Mouse (Mus musculus) liver, embryonic 15.5 days (tissue): Measurements from ENCODE around the gene Olfr819. TPM values are rescaled to one million over a fixed set of nuclear protein-coding genes. Genes with fewer than 3 reads are reported as not detected.
"Not testable (repeated sequence)": the region's sequence is repeated elsewhere in the genome, so short reads cannot be mapped to it uniquely, and the experiment has no call there.

Experiments
- ATAC-seq: fragments of 200-750 bp; cut with Nextera tagmentation; 2 replicates; pipeline ENCODE4 v1.8.0; 2017; ENCODE audit warnings: moderate number of reproducible peaks, mild to moderate bottlenecking, moderate library complexity; ENCODE audit not compliant: insufficient read depth
- H3K27ac ChIP-seq: fragments of 300-500 bp; sonication (generic); replicated peaks from 2 replicates; pipeline ENCODE4 v1.5.1; 2015; ENCODE audit warnings: mild to moderate bottlenecking, inconsistent platforms
- H3K27me3 ChIP-seq: fragments of 300-500 bp; sonication (generic); 2 replicates; pipeline ENCODE4 v1.6.1; 2015; ENCODE audit warnings: mild to moderate bottlenecking, inconsistent platforms
- H3K36me3 ChIP-seq: fragments of 300-500 bp; sonication (generic); replicated peaks from 2 replicates; pipeline ENCODE4 v1.6.1; 2015; ENCODE audit warnings: moderate library complexity, mild to moderate bottlenecking, inconsistent platforms
- H3K4me1 ChIP-seq: fragments of 300-500 bp; sonication (generic); replicated peaks from 2 replicates; pipeline ENCODE4 v1.6.1; 2015; ENCODE audit warnings: inconsistent platforms
- H3K4me2 ChIP-seq: fragments of 300-500 bp; sonication (generic); 2 replicates; pipeline ENCODE4 v1.6.1; 2015; ENCODE audit warnings: moderate library complexity, mild to moderate bottlenecking, inconsistent platforms
- H3K4me3 ChIP-seq: fragments of 300-500 bp; sonication (generic); replicated peaks from 2 replicates; pipeline ENCODE4 v1.5.1; 2015; ENCODE audit warnings: mild to moderate bottlenecking, inconsistent platforms
- H3K9ac ChIP-seq: fragments of 300-500 bp; sonication (generic); 2 replicates; pipeline ENCODE4 v1.6.1; 2015; ENCODE audit warnings: moderate library complexity, mild to moderate bottlenecking, inconsistent platforms
- H3K9me3 ChIP-seq: fragments of 300-500 bp; sonication (generic); replicated peaks from 2 replicates; pipeline ENCODE4 v1.6.1; 2016; ENCODE audit warnings: inconsistent platforms
- WGBS: fragments of 180-500 bp; shearing (Covaris S2); methylation state at CpG from one replicate; pipeline ENCODE4 v1.1.7; 2015; ENCODE audit warnings: mixed read lengths; ENCODE audit not compliant: insufficient replicate concordance; 5-methylcytosine and 5-hydroxymethylcytosine counted together
- polyA plus RNA-seq: library from polyadenylated mRNA; unstranded; fragments of >200 nt; fragmentation: Nextera tagmentation; extraction: Ambion mirVana; gene quantifications from 2 replicates; pipeline ENCODE4 v1.2.1, GENCODE M21; 2015

The Olfr819 gene
- polyA plus RNA-seq, result not detected in 2 replicates

DNA sequence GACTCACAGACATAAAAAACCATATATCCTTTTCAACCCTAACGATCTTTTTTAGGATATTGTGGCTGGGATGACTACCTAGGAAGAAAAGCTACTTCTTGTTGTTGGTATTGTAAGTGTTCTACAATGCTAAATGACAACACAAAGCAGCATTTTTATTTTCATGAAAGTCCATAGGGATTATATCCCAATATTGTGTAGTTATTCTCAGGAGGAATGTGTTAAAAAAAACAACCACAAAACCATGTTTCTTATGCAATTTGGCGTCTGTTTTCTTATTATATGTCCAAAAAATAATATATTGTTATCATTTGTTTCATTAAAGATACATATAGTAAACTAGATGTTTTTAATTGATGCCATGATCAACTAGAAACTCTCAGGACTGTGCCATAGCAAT lies at the start of gene Olfr819:
TSS of gene Olfr819 (minus strand) at position 101 of the 400 bp plus-strand sequence.
- not testable (repeated sequence) for H3K4me1 ChIP-seq, ATAC-seq, H3K27ac ChIP-seq, H3K36me3 ChIP-seq, H3K4me2 ChIP-seq, H3K9me3 ChIP-seq, H3K9ac ChIP-seq, H3K27me3 ChIP-seq, H3K4me3 ChIP-seq
- 50% methylated on average over 2 of the region's 2 CpGs for WGBS

- Histone ChIP-seq H3K4me1 (no peaks in the 10 kb centered on the region), H3K27me3 (no peaks in the 10 kb centered on the region), H3K36me3 (no peaks in the 10 kb centered on the region), H3K27ac (no peak within 1 kb of the TSS), H3K9me3 (no peaks in the 10 kb centered on the region), H3K9ac (no peak within 1 kb of the TSS), H3K4me3 (no peak within 1 kb of the TSS), H3K4me2 (no peak within 1 kb of the TSS)
- ATAC-seq, result no peak
Measured at GRCm38 (mm10) chr10:130012321-130012720, 45.3 kb upstream of the Olfr819 start, which contains the start of gene Olfr820. TSS of gene Olfr820 (plus strand) at chr10:130012621.

DNA sequence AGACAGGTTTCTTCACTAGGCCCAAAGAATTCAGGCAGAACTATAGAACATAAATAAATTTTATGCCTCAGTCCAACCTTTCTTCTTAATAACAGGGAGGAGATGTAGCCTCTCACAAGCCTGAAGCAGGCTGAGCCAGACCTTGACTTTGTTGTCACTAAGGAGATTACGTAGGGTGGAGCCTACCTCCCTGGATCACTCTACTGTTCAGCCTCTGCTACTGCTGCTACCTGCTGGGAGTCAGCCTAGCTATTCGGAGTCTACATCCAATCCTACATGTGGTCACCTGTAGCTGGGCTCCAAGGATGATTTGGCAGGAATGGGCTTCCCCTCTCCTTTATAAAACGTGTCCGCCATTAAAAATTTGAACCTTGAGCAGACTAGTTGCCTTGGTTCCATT lies 38.3 kb upstream of the Olfr819 start:
- WGBS, result 71% methylated on average over 4 of the region's 4 CpGs
- H3K9me3 ChIP-seq, H3K27me3 ChIP-seq, H3K4me3 ChIP-seq, H3K4me2 ChIP-seq, H3K27ac ChIP-seq, H3K9ac ChIP-seq, ATAC-seq, H3K36me3 ChIP-seq, H3K4me1 ChIP-seq: not testable (repeated sequence)

- H3K36me3 ChIP-seq, H3K4me2 ChIP-seq, ATAC-seq, H3K4me1 ChIP-seq, H3K4me3 ChIP-seq, H3K27ac ChIP-seq, H3K27me3 ChIP-seq, H3K9ac ChIP-seq, H3K9me3 ChIP-seq: not testable (repeated sequence)
- 60% methylated on average over 4 of the region's 4 CpGs for WGBS
Measured at GRCm38 (mm10) chr10:130004104-130004503, 37.0 kb upstream of the Olfr819 start.

- H3K9ac ChIP-seq, H3K36me3 ChIP-seq, ATAC-seq, H3K27ac ChIP-seq, H3K4me3 ChIP-seq, H3K9me3 ChIP-seq, H3K4me2 ChIP-seq, H3K27me3 ChIP-seq, H3K4me1 ChIP-seq: not testable (repeated sequence)
- whole genome bisulfite sequencing, result no CpG with 5 or more reads among the region's 1 CpGs
Measured at GRCm38 (mm10) chr10:129984962-129985361, 17.9 kb upstream of the Olfr819 start, which contains the start of gene Gm10310. TSS of gene Gm10310 (minus strand) at chr10:129985062.

- not testable (repeated sequence) for H3K27ac ChIP-seq, H3K9me3 ChIP-seq, H3K36me3 ChIP-seq, H3K4me1 ChIP-seq, H3K9ac ChIP-seq, H3K4me3 ChIP-seq, H3K27me3 ChIP-seq, H3K4me2 ChIP-seq, ATAC-seq
- no CpG with 5 or more reads among the region's 3 CpGs for WGBS
Measured at GRCm38 (mm10) chr10:129981867-129982266, 14.8 kb upstream of the Olfr819 start.

- not testable (repeated sequence) for H3K9ac ChIP-seq, H3K9me3 ChIP-seq, H3K36me3 ChIP-seq, H3K4me3 ChIP-seq, H3K4me1 ChIP-seq, H3K27ac ChIP-seq, ATAC-seq, H3K4me2 ChIP-seq, H3K27me3 ChIP-seq
- no CpG with 5 or more reads among the region's 2 CpGs for WGBS
Measured at GRCm38 (mm10) chr10:129976040-129976439, 9.0 kb upstream of the Olfr819 start, which contains the start of gene Olfr247. TSS of gene Olfr247 (minus strand) at chr10:129976140.

- not testable (repeated sequence) for H3K4me2 ChIP-seq, H3K27me3 ChIP-seq, H3K9ac ChIP-seq, H3K36me3 ChIP-seq, H3K4me3 ChIP-seq, H3K4me1 ChIP-seq, ATAC-seq, H3K27ac ChIP-seq, H3K9me3 ChIP-seq
- WGBS, result no CpG with 5 or more reads among the region's 3 CpGs
Measured at GRCm38 (mm10) chr10:129972994-129973393, 5.9 kb upstream of the Olfr819 start.

- not testable (repeated sequence) for H3K27me3 ChIP-seq, H3K36me3 ChIP-seq, H3K4me1 ChIP-seq, H3K4me3 ChIP-seq, H3K4me2 ChIP-seq, ATAC-seq, H3K9ac ChIP-seq, H3K27ac ChIP-seq, H3K9me3 ChIP-seq
- WGBS, result 78% methylated on average over 2 of the region's 3 CpGs
Measured at GRCm38 (mm10) chr10:129966232-129966631, 834 bp downstream of the Olfr819 start.

- Histone ChIP-seq H3K9ac (no peak within 1 kb of the TSS), H3K4me2 (no peak within 1 kb of the TSS), H3K4me1 (no peaks in the 10 kb centered on the region), H3K27me3 (no peaks in the 10 kb centered on the region), H3K36me3 (no peaks in the 10 kb centered on the region), H3K4me3 (no peak within 1 kb of the TSS), H3K27ac (no peak within 1 kb of the TSS), H3K9me3 (no peaks in the 10 kb centered on the region)
- no peak for ATAC-seq
- WGBS, result 68% methylated on average over 2 of the region's 2 CpGs
Measured at GRCm38 (mm10) chr10:129949000-129949399, 18.1 kb downstream of the Olfr819 start, which contains the start of gene Olfr818. TSS of gene Olfr818 (minus strand) at chr10:129949100.

DNA sequence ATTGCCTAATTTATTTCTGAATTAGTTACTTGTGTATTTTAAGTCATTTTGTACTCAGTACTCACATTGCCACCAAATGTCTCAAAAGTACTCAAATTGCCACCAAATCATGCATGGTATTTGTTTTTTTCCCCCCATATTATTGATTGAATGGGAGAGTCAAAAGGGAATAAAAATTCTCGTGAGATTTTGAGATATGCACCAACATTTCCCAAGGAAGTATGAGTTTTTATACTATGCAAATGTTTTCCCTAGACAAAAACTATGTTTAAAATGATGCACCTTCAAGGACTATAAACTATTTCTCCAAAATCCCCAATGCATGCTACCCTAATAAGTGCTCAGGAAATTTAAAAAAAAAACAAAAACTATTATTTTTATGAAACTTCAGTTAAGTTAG lies 51.6 kb downstream of the Olfr819 start, which contains the start of gene Olfr816:
TSS of gene Olfr816 (minus strand) at position 101 of the 400 bp plus-strand sequence.
- Histone ChIP-seq H3K4me1 (no peaks in the 10 kb centered on the region), H3K36me3 (no peaks in the 10 kb centered on the region), H3K27me3 (no peaks in the 10 kb centered on the region), H3K4me2 (no peak within 1 kb of the TSS), H3K9ac (no peak within 1 kb of the TSS), H3K27ac (no peak within 1 kb of the TSS), H3K9me3 (no peaks in the 10 kb centered on the region), H3K4me3 (no peak within 1 kb of the TSS)
- WGBS, result 43% methylated on average over 1 of the region's 1 CpGs
- no peak for ATAC-seq
